Mouse (Mus musculus) myocyte (in vitro differentiated cells): ENCODE measurements around the gene Gm20388.
A peak's percentile ranks its signal among the peaks of the same experiment; 100 is the strongest.

Source experiments
- E2F4 ChIP-seq: IDR thresholded peaks from one replicate; pipeline ENCODE4 v1.6.1; 2011; ENCODE audit warnings: mild to moderate bottlenecking, control low read depth, moderate library complexity; ENCODE audit not compliant: insufficient read depth
- MYOD1 ChIP-seq, 3 experiments: IDR thresholded peaks; one replicate each; pipeline ENCODE4 v1.6.1; 2011; ENCODE audit warnings: control low read depth in 2 of 3, low read depth in 2 of 3, mild to moderate bottlenecking in 2 of 3, moderate library complexity in 1 of 3; ENCODE audit not compliant: insufficient read length in 2 of 3, control insufficient read depth in 1 of 3
- MYOG ChIP-seq, 3 experiments: IDR thresholded peaks; one replicate each; pipeline ENCODE4 v1.6.1; 2011; ENCODE audit warnings: control low read depth in 2 of 3, low read depth in 2 of 3, mild to moderate bottlenecking in 2 of 3; ENCODE audit not compliant: insufficient read length in 2 of 3, control insufficient read depth in 1 of 3, insufficient read depth in 1 of 3
- POLR2A ChIP-seq: IDR thresholded peaks from one replicate; pipeline ENCODE4 v1.6.1; 2011; ENCODE audit warnings: low read depth, mild to moderate bottlenecking, control low read depth, moderate library complexity; ENCODE audit not compliant: insufficient read length
- TCF12 ChIP-seq: IDR thresholded peaks from one replicate; pipeline ENCODE4 v1.6.1; 2011; ENCODE audit warnings: mild to moderate bottlenecking, control low read depth; ENCODE audit not compliant: poor library complexity, insufficient read depth, severe bottlenecking
- USF1 ChIP-seq: IDR thresholded peaks from one replicate; pipeline ENCODE4 v1.6.1; 2011; ENCODE audit warnings: low read depth, mild to moderate bottlenecking, control low read depth, moderate library complexity

DNA sequence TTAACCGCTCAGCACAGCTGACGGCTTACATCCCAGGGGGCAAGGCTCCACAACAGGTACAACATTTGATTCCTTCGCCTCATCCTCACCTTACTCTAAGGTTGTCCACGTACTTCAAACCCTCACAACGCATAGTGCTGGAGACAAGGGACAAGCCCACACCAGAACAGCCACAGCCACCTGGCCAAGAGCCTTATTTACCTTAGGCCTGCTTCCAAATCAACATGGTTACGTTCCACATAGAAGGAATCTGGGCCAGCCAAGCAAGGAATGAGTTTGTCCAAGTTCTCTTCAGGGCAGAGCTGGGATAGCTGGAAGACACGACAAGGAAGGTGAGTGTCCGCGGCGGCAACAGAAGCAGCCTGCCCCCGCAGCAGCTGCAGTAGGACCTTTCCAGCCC is 1699.3 kb downstream of the Gm20388 start:
- TF ChIP-seq MYOD1 (IDR thresholded peaks at IDR 0.05; ENCODE audit: control insufficient read depth in 1 of 3, insufficient read length in 2 of 3, low read depth in 2 of 3) (peak in 1 of 3 experiments; percentile 43), POLR2A (no peak), E2F4 (no peak), TCF12 (no peak), MYOG (IDR thresholded peaks at IDR 0.05; ENCODE audit: control insufficient read depth in 1 of 3, insufficient read depth in 1 of 3, insufficient read length in 2 of 3, low read depth in 2 of 3) (peak in 1 of 3 experiments; percentile 23), USF1 (no peak)
